Mouse (Mus musculus): ENCODE measurements around the gene Olfr667.
"Not testable (repeated sequence)": the region's sequence is repeated elsewhere in the genome, so short reads cannot be mapped to it uniquely, and the experiment has no call there.

The Olfr667 gene

GRCm38 (mm10) chr7:104921382-104921781, at the start of gene Olfr667:
Gene Olfr667 (minus strand): TSS chr7:104921482.
- no peak for DNase-seq

GRCm38 (mm10) chr7:104962520-104962919, 41.2 kb upstream of the Olfr667 start, which contains the start of gene Olfr670:
Gene Olfr670 (minus strand): TSS chr7:104962620.
- DNase-seq: no peak

- not testable (repeated sequence) for DNase-seq
These were observed 29.0 kb upstream of the Olfr667 start for GRCm38 (mm10) chr7:104950234-104950633.

GRCm38 (mm10) chr7:104933940-104934339, 12.7 kb upstream of the Olfr667 start, which contains the start of gene Olfr669:
Gene Olfr669 (plus strand): TSS chr7:104934240.
- no peak for DNase-seq

- no peak for DNase-seq
These were observed 6.7 kb upstream of the Olfr667 start, which contains the start of gene Olfr668 for GRCm38 (mm10) chr7:104927957-104928356. Gene Olfr668 (minus strand): TSS chr7:104928057.

- no peak for DNase-seq
These were observed 25.4 kb downstream of the Olfr667 start, which contains the start of gene Olfr666 for GRCm38 (mm10) chr7:104895852-104896251. Gene Olfr666 (minus strand): TSS chr7:104895952.

- DNase-seq: no peak
These were observed 43.6 kb downstream of the Olfr667 start, which contains the start of gene Olfr665 for GRCm38 (mm10) chr7:104877731-104878130. Gene Olfr665 (plus strand): TSS chr7:104878031.
